Mouse (Mus musculus) thymus, postnatal 36 days (tissue): ENCODE data around the gene Fgf4.
"Not testable (repeated sequence)": the region's sequence is repeated elsewhere in the genome, so short reads cannot be mapped to it uniquely, and the experiment has no call there.

Experiments used
- DNase-seq, 2 experiments: peaks; one replicate each; pipeline ENCODE4 v3.0.0; 2022; ENCODE audit warnings: mixed read lengths in 2 of 2

Fgf4 gene

DNA sequence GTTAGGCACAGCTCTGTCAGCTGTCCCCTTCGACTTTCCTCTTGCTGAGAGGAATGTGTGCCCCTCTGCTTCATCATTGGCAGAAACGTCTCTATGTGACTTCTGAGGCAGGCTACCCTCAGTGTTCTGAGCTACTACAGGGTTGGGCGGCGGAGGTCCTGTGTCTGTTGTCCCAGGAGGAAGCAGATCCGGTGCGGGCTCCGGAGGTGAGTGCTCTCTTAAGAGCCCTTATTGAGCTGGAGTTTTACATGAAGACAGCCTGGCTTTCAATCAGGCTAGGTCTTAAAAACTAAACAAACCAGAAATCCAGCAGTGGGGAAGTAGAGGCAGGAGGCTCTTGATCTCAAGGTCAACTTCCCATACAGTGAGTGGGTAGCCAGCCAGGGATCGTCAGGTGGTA, 20.4 kb downstream of the Fgf4 start:
- DNase-seq: no peak

DNA sequence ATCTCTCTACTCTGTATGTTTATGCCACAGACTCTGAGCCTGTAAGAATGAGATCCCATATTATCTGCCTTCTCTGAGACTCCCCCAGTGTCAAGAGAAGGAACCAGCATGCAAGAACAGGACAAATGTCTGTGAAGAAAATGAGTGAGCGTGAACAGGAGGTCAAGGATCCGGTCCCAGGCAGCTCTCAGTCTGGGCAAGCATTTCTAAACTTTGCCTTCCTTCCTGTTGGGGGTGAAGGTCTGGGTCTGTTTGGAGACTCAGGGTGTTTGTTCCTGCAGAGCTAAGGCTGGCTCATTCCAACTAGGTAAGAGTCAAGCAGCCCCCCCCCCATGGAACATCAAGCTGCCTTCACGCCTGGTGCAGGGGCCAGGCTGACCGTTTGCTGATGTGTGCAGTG, 25.3 kb downstream of the Fgf4 start:
- no peak for DNase-seq

DNA sequence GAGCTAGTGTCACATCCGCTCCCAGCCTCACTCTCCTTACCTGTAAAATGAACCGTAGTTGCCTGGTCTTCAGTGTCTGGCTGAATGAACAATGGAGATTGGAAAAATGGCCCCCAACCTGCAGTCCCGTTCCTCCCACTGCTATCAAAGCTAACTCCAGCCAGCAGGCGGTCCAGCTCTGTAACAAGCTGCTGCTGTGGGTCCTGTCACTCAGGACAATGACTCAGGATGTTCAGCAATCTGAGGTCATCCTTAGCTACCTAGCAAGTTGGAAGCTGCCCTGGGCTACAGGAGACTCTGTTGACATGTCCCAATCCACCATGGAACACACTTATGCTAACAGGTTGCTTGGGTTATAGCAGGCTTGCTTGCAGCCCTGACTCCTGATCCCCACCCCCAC, 26.0 kb downstream of the Fgf4 start:
- no peak for DNase-seq

DNA sequence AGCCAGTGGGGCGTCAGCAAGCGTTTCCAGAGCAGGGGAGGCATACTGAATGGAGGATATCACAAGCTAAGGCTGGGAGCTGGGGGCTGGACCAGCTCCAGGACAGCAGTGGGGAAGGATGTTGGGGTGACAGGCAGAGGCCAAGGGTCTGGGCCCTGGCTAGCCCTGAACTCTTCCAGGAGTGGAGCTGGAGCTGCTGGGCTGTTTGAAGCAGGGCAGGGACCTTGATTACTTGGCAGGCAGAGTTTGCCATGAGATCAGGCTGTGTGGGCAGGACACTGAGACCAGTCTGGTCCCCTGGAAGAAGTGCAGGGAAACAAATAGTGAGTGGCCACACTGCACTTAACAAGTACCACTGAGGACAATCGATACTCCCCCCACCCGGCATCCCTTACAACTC, 27.1 kb downstream of the Fgf4 start:
- DNase-seq: no peak

DNA sequence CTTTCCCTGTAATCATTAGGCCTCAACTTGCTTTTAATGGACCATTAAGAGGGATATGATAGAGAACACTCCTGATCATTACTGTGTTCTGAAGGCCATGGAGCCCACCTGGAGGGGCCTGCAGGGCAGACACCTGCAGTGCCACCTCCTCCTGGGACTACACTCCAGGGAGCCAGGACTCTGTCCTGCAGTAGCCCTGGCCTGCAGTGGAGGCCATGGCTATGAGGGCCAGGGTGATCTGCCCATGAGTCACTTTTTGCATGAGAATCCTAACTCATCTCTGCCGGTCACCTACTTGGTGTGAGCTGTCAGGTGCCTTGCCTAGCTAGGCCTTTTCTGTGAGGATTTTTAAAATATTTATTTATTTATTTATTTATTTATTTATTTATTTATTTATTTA, 31.2 kb downstream of the Fgf4 start:
- no peak for DNase-seq

DNA sequence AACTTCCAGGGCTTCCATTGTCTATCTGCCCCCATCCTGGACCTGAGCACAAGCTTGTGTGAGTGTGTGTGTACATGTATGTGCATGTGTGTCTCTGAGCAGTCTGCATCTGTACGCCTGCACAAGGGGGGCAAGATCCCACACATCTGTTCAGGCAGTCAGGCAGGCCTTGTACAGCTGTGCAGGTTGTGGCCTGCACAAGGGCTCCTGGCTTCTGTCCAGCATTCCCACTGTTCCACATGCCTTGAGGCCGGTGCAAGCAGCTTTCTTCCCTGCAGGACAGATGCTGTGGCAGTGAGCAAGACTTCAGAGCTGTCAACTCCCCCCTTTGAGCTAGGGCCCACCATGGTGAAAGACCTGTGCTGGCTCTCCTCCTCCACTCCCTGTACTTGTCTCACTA, 35.9 kb downstream of the Fgf4 start:
- DNase-seq: no peak

DNA sequence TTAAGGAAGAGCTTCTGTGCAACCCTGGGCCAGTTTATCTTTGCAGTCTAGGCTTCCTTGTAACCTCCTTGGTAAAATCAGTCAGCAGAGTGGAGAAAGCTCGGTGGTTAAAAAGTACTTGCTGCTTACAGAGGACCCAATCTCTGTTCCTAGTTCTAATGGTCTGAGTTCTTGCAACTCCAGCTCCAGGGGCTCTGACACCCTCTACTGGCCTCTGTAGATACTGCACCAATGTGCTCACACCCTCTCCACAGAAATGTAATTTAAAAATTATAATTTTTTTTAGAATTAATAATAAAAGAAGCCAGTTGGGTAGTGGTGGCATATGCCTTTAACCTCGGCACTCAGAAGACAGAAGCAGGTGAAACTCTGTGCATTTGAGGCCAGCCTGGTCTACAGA, 40.5 kb downstream of the Fgf4 start:
- no peak for DNase-seq

DNA sequence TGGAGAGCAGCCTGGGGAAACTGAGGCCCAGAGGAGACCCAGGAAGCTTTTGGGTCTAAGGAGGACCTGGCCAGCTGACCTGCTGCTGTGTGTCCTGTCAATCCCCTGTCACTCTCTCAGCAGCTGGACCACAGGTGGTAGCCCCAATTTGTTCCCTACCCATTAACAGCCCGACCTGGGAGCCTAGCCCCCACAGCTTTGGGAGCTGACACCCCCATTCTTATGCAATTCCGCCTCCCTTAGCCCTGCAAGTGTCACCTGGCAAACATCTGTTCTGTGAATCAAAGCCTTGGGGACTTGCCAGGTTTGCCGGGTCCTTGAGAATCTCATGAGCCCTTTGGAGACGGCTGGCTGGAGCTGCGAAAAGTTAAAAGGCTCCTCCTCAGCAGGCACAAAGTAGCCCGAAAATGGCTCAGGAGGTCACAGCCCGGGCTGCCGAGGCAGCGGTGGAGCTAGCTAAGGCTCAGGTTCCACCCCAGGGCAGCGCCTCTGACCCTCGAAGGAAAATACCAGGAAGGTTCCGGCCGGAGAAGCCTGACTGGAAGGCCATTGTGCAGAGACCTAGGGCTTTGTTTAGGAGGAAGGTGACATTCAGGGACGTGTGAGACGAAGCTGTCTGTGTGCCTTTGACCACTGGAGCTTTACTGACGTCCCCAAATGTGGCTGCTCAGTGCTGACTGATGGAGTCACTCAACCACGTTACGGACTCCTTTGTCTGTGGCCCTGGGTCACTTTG, 41.6 kb downstream of the Fgf4 start:
- no peak for DNase-seq

DNA sequence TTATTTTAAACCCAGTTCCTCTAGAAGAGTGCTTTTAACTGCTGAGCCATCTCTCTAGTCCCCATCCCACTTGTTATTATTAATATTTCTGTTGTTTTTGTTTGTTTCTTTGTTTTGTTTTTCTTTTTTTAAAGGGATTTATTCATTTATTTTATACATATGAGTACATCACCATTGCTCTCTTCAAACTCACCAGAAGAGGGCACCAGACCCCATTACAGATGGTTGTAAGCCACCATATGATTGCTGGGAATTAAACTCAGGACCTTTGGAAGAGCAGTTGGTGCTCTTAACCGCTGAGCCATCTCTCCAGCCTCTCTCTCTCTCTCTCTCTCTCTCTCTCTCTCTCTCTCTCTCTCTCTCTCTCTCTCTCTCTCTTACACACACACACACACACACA, 43.5 kb downstream of the Fgf4 start:
- DNase-seq: not testable (repeated sequence)

DNA sequence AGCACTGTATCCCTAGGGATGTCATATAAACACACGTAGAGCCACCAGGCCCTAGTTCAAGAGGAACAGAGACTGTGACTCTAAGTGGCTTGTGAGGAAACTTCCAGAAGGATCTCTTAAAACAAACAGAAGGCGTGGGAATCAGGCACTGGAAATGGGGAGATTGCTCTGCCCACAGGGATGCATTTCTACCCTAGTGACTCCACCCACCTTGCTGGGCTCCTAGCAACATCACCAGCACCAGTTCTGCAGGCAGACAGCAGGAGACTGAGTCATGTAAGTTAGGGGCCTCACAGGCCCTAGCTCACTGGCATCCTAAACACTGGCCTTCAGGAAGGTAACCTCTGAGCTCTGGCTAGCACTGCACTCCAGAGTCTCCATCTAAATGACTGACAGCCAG, 44.7 kb downstream of the Fgf4 start:
- no peak for DNase-seq

DNA sequence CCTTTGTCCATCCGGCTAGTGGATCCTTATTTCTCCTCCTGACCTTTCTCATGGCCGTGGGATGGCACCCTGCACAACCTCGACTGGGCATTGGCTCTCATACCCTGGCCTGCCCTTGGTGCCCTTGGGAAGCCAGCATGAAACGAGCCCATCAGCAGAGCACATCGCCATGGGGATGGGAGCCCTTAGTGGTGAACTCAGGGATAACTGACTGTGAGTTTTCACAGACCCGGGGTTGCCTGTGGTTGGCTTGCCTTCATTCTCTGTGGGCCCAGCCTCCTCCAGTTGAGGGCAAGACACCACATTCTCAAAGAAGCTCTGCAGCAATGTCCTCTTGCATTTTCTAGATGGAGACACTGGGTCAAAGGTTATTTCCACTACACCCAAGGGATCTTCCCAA, 45.2 kb downstream of the Fgf4 start:
- DNase-seq: no peak

DNA sequence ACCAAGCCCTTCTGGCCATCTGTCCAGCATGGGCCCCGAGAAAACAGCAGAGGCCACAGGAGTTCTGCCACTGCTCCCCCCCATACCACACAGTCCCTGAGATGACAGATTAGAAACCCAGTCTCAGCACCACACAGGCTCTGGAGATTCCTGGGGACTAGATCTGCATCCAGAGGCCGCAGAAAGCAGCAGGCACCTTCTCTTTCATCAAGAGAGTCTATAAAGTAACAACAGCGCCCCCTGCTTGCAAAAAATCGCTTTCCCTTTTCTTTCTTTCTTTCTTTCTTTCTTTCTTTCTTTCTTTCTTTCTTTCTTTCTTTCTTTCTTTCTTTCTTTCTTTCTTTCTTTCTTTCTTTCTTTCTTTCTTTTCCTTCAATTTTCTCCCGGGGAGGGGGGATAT, 47.0 kb downstream of the Fgf4 start:
- no peak for DNase-seq

DNA sequence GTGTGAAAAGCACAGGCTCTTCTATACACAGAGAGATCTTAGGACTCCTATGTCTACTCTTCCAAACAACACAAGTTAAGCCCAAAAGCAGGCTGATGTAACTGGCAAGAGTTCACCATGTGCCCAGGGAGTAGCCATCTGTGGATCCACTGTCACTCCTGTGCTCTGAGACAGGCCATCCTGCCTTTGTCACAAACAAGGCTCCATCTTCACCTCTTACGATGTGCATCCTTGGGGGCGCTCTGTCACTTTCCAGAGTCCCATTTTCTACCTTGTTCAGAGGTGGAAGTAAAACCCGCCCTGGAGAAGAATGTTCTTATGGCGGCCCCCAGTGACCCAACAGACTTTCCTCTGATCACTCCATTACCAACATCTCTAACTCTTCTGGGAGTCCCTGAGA, 47.5 kb downstream of the Fgf4 start:
- no peak for DNase-seq

DNA sequence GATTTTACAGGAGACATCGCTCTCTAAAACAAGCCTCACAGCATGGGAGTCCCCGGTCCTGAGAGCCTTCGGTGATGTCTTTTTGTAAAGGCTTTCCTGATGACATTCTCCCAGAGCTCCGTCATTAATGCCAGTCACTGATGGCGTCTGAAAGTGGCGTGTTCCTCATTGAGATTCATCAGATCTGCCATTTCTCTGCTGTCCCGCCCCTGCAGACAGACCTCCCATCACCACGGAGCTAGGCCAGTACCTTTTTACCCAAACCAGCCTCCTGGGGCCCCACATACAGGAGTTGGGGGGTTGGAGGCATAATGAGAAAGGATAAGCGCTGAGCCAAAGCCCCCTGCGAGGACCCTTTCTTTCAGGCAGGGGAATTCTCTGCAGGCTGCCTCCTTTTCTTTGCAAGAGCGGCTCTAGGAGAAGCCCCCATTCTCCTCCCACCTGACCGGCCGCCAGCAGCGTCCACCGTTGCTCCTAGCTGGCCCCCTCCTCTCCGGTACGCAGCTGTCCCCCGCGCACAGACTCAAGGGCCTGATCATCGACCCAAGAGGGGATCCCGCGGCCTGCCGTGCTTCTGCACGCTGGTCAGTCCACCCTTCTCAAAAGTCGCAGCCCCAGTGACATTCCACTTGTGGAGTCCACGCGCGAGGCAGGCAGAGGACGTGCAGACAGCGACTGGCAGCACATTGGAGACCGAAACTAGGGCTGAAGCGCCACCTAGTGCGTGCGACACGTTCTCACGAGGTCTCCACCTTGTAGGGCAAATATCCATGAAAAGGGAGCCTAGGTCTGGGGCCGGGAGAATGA, 48.3 kb downstream of the Fgf4 start:
- peak; percentile 51 to 52 for DNase-seq

DNA sequence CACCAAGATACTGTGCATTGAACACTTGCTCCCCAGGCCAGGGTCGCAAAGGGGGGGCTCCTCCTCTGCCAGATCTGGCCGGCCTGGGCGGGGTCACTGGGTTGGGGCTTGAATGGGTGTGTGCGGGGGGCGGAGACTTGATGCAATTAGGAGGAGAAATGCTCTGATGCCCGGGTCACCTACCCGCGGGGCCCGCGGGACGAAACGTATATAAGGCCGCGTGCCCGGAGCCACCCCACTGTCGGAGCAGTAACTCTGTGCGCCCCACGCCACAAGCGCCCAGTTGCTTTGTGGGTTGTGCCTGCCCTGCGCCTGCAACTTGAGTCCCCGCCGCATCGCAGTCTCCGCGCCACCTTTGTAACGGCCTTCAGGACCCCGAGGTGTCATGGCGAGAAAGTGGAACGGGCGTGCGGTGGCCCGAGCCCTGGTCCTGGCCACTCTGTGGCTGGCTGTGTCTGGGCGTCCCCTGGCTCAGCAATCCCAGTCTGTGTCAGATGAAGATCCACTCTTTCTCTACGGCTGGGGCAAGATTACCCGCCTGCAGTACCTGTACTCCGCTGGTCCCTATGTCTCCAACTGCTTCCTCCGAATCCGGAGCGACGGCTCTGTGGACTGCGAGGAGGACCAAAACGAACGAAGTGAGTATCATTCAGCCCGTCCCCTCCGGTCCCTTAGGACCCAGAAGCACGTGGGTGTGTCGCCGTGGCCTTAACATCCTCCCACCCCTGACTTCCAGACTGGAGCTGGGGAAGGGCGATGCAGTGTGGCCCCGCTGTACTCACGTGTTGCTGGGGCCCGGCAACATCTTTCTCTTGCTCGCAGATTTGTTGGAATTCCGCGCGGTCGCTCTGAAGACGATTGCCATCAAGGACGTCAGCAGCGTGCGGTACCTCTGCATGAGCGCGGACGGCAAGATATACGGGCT, 49.4 kb downstream of the Fgf4 start, which contains the start of gene Fgf15:
Fgf15 (plus strand) TSS at position 238 of the 925 bp plus-strand sequence.
- DNase-seq: no peak

DNA sequence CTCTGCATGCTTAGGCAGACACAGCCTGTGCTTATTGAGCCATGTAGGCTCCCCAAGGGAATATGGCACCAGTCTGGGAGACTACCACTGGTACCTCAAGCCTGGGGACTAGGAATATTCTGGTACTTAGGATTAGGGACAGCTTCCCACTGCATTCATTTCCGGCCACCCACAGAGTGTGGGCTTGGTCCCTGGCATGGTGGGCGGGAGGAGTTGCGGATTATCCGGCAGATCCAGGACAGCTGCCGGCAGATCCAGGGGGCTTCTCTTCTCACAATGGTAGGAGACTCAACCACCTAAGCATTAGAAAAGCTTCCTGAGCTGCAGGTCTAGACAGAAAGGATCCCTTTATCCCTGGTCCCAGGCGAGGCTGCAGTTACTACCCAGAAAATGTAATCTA, 51.3 kb downstream of the Fgf4 start:
- DNase-seq: no peak

DNA sequence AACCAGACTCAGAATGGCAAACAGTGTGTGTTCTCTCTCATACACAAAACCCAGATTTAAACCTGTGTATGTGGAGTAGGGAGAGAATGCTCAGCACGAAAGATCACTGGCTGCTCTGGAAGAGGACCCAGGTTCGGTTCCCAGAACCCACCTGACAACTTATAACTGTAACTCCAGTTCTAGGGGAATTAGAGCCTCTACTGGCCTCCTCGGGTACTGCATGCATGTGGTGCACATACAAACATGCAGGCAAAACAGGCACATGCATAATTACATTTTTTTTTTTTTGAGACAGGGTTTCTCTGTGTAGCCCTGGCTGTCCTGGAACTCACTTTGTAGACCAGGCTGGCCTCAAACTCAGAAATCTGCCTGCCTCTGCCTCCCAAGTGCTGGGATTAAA, 58.3 kb downstream of the Fgf4 start:
- not testable (repeated sequence) for DNase-seq

DNA sequence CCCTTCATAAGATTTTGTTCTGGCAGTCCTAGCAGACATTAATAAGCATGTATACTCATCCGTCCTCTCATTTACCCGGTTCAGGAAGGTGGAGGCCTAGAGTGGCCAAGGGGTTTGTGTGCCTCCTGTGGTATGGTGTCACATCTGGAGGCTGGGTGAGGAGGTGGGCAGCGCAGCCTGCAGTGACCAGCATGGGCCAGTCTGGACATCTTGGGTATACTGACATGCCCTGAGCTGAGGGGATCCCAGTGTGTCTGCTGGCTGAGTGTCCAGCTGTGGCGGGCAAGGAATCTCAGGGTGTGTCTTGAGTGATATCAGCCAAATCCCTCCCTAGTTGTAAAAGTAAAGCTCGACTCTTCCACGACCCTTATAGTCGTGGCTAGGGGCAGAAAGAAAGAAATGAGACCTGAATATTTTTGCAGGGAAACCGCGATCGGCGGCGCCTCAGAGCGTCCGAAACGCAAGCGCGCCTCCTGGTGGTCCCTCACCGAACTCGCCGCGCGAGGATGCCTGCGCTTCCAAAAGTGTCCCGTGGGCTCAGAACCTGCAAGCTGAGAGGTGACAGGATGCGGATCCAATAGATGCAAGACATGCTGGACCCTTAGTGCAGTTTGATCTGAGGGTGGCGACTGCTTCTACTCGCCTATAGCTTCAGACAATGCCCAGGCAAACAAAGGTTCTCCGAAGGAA, 59.7 kb downstream of the Fgf4 start:
- DNase-seq: peak; percentile 38 to 42

DNA sequence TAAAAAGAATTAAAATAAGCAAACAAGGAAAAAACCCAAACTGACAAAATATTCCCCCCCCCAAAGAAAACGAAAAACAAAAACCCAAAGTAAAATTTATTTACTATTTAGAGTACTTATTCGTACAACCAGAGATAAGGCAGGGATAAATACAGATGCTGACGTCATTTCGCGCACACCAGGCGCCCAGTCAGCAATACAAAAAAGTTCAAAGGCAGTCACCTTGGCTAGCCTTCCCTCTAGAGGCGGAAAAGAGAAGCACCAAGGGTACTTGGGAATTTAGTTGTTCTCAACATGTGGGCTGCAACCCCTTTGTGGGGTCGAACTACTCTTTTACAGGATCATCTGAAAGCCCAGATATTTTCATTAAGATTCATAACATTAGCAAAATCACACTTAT, 60.6 kb downstream of the Fgf4 start:
- DNase-seq: no peak

DNA sequence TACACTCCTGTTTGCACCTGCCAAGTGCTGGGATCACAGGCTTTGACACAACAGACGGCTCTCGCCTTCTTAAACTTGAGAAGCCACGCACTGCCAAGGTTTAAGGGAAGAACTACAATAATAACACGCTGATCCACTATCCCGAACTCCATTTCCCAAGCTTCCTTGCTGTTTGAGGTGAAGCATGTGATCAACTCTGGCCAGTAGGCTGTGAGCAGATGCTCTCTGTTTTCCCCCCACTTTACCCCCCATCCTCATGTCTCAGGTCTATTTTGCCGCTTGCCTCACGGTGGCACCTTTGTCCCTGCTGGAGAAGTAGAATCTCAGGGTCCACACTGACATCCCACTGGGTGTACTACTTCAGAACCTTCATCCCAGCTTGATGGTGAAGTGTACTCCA, 61.5 kb downstream of the Fgf4 start:
- no peak for DNase-seq

DNA sequence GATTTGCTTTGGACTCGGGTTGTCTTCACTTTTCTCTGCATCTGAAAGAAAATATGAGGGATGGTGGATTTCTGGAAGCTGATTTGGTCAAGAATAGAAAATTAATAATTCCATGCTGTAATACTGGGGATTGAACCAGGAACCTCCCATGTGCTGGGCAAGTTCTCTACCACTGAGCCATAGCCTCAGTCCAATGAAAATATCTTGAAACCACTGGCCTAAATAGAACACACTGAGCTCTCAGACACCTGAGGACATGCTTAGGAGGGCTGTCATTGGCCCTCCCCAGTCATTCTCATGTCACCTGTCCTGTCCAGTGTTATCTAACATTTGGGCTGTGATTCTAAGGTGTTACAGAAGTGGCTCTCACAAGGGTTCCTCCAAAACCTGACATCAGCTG, 64.0 kb downstream of the Fgf4 start:
- no peak for DNase-seq

DNA sequence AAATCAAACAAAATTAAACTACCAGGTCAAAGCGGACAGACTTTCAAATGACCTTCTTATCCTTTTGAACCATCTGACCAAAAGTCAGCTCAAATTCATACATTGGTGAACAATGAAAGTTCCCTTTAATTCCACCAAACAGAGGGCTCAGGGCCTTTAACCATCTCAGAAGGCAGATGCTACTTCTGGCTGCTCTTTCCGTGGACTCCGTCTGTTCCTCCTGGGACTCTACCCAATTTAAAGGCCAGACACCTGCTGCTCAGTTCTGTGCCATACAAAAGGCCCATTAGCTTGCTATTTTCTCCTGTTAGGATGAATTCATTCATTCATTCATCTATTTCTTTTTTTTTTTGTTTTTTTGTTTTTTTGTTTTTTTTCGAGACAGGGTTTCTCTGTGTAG, 65.7 kb downstream of the Fgf4 start:
- no peak for DNase-seq
